Mouse (Mus musculus) cerebellum, adult 9-10 months (tissue): Measurements from ENCODE around the gene Mtch1.
"Not testable (repeated sequence)": the region's sequence is repeated elsewhere in the genome, so short reads cannot be mapped to it uniquely, and the experiment has no call there.

ENCODE experiments used
- DNase-seq: peaks from one replicate; pipeline ENCODE4 v3.0.0; 2022

Gene Mtch1

DNA sequence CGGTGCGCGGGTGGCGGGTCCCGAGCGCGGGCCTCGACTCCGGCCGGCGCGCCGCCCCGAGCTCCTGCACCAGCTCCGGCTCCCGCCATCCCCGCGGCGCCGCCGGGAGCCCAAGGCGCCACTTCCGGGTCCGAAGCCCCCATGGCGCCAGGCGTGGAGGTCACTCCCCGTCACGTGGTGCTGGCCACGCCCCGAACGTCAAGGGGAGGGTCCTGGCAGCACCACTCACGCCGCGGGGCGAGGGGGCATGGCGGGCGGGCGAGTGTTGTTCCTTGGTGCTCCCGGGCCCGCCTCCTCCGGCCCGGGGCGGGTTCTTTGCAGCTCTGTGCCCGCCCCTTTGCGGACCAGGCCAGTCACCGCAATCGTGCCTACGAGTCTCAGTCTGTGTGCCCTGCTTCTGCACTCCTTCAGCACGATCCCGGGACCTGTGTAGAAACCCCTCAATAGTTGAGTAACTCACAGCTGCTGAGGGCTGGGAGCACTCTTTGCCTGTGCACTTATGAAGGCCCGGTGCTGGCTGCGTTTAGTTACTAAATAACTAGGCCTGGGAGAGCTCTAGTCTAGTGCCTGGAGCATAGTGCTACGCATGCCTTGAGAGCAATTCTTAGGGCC lies at the start of gene Mtch1:
Gene Mtch1 (minus strand): TSS at position 290 of the 612 bp plus-strand sequence.
- DNase-seq = peak; percentile 96

DNA sequence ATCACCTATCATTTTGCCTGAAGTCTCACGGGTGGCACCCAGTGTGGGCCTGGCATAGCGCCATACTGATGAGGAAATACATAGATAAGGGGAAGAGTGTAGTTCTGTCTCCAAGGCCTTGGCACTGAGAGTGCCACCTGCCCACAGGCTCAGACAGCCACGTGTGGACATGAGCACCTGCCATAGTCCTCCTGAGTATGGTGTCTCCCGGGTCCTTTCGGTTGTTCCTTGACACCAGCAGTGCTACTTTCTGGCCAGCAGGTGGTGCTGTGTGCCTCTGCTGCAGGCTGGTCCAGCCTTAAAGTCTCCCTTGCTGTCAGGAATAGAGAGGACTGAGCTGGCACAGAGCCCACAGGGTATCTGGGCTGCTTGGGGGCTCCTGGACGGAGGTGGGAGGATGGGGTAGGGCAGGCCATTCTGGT lies 49.1 kb upstream of the Mtch1 start:
- peak; percentile 85 for DNase-seq

DNA sequence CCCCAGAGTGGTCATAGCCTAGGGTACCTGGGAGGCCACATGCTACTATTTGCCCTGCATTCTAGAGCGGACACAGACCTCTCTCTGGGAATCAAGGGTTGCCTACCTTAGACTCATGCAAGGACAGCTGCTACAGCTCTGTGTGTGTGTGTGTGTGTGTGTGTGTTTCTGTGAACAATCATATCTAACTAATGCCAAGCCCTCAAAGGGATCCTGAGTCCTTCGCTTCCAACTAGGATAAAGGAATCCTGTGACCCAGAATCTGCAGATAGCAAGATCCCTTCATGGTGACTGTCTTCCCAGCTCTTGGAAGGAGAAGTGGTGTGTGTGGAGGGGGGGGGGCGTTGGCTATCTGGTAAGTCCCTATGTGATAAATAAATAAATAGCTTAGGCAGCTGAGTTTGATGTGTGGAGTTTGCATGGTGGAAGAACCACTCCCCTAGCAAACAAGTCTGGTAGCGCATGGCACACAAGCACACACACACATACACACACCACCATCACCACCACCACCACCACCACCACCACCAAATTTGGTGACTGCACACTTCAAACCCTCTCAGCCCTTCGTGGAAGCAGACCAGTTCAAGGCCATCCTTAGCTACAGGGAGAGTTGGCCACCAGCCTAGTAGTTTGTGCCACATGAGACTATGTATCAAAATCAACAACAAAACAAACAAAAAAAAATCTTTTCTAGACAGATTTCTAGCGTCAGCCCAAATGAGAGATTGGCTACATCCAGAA lies 48.5 kb upstream of the Mtch1 start:
- DNase-seq = no peak

DNA sequence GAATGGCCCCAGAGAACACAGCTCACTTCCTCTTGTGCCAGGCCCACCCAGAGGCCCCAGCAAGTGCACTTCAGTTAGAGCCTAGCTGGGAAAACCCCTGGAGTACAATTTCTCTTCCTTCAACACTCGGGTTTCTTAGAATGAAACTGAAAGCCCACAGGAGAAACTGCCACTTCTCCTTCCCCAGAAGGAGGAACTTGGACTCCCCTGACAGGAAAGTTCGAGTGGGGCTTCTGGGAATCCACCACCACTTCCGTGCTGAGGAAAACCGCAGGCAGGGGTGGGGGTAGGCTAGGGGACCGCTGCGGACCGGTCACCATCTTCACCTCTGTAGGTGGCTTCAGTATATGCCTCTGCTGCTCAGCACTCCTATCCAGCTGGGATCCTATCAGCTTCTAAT lies 47.6 kb upstream of the Mtch1 start:
- DNase-seq = no peak

DNA sequence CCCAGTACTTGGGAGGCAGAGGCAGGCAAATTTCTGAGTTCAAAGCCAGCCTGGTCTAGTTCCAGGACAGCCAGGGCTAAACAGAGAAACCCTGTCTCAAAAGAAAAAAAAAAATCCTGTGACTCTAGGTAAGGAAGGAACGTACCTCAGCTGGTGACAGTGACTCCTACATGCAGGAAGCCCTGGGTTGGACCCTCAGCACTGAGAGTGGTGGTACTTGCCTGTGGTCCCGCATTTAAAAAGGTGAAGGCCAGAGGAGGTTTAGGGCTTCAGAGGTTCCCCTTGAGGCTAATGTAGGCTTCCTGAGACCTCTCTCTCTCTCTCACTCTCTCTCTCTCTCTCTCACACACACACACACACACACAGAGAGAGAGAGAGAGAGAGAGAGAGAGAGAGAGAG lies 47.0 kb upstream of the Mtch1 start:
- not testable (repeated sequence) for DNase-seq

DNA sequence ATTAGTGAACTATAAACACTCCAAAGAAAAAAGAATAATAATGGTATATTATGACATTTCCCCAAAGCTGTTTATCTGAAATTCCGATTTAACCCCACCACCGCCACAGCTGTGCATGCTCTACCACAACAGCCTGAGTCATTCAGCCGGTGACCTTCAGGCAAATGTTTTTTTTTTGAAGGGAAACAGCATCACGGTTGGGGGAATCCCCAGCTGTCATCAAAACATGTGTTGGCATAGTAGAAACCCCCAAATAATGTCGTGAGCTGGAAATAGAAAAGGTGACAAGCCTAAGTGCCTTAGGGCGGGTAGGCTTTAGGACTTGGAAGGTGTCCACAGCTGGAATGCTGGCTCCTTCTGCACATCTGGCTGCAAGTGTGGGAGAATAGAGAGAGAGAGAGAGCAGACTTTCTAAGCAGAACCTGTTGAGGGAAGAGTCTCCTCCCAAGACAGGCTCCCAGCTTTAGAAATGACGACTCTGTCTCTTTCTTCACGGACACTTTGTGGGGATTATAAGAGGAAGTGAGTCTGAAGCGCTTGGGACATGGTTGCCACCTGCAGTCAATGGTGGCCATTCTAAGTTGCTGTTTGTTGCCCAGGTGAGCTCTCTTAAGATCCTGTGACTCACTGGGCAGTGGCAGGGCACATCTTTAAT lies 46.5 kb upstream of the Mtch1 start:
- DNase-seq = no peak

DNA sequence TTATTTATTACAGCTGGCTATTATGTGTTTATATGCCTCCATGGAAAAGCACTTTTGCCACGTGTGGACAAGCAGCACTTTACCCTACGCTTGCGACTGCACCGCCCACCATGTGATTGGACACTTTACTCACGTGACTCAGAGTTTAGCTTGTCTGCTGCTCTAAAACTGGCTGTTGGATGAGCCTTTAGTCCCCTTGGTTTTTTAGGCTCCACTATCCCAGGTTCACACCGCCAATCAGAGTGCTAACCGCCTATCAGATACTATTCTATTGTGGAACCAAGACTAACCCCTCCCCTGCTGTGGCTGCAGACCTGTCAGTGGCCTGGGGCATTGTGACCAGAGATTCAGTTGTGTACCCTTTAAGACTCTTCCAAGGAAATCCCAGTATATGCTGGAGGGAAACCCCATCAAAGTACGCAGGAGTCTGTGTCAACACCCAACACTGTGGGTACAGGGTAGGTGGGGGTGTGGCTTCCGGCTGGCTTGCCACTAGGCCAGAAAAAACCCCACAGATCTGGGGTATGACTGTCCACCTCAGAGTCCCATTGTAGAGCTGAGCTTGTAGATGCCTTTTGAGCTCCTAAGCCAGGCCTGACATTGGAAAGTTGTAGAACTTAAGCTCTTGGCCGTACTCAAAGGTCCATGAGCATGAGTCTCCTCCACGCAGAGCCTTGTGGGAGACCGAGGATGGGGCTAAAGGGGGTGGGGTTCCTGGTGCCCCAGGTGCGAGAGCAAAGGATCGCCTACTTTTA lies 45.8 kb upstream of the Mtch1 start:
- DNase-seq = no peak

DNA sequence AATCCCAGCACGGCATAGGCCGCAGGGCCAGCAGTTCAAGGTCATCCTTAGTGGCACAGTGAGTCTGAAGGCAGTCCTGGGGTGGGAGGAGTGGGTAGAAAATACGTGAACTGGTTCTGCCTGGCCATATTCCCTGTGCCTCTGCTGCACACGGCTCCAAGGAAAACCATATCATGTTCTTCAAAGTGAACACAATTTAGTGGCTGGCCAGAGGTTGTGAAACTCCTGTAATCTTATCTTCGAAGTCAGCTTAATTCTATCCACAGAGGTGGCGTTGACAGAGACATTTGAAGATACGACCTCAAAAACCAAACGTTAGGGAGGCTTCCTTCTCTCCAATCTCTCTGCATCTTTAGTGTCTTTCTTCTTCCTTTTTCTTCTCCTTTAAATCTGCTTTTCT lies 43.5 kb upstream of the Mtch1 start:
- no peak for DNase-seq

DNA sequence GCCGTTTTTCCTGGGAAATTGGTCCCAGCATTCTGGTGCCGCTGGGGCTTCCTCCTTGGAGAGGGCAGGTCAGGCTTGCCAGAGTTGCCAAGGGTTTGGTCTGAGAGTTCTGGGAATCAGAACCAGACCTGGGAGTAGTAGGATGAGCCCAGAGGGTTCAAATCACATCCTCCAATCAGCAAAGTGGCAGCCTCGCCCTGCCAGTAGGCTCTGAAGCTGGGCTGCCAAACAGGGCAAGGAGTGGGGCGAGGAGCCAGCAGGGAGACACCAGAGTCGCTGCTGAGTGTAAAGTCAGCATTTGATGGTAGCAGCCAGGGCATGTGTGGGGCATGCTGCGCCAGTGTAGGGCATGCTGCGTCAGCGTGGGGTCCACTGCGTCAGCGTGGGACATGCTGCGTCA lies 41.2 kb upstream of the Mtch1 start:
- no peak for DNase-seq

DNA sequence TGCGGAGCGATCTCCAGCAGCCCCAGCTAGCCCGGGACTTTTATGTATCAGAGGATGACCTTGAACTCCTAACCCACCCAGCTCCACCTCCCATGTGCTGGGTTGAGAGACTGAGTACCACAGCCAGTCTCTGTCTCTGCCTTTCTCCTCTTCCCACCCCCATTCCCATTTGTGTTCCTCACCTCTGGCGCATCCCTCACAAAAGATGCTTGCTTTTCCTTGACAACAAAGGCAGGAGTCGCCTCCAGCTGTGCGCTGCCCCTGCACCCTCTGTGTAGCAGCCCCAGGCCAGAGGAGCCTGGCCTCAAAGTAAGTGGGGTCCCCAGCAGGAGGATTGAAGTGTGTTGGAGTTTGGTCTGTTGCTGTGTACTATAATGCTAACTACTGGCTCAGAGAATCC lies 38.0 kb upstream of the Mtch1 start:
- no peak for DNase-seq

DNA sequence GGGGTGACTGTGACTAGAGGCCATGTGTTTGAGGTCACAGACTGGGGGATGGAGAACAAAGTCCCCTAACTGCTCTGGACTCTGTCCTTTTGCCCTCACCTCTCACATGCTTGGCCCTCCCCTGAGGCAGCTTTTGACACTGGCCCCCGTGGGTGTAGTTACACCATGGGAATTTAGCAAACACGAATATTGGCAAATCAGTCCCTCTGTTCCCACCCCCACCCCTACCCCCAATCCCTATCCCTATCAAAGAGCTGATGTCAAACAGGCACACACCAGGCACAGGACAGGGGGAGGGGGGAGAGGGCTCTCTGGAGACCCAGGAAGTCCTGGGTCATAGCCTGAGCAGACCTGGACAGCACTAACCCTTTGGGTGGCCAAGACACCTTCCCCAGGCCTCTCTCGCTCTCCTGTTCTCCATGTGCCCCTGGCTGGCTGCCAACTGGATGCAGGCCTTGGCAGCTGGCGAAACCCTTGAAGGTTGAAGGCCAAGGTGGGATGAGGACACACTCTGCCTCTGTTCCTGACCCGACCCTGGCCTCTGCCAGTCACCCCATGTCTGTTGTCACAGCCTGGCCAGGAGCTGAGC lies 37.2 kb upstream of the Mtch1 start:
- no peak for DNase-seq

DNA sequence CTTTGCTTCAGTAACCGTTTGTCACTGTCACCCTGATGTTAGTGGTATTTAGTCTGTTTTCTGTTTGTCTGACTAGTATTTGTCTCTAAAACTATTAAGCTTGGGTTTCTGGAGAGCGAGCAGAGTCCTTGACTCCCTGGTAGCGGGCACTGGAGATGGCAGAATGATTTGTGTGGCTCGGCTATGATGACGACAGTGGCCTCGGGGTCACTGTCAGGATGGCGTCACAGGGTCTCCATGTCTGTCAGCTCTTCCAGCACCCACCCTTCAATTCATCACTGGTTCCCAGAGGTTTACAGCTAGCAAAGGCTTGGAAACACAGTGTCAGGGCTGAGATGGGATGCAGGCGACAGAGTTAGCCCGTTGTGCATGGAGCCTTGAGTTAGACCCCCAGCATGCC lies 36.2 kb upstream of the Mtch1 start:
- DNase-seq = no peak

DNA sequence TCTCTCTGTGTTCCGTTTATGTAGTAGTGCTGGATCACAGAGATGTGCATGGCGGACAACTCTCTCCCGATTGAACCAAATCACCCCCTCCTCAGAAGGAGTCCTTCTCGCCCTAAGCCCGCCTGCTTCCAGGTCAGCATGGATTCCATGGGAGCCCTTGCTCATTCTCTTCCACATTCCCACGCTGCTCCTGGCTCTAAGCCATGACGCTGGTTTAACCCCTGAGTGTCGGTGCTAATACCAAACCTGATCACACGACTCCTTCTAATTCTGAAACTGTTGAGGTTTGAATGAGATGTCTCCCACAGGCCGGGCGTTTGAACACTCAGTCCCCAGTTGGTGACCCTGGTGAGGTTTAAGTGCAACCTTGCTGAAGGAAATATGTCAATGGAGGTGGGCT lies 34.7 kb upstream of the Mtch1 start:
- no peak for DNase-seq

DNA sequence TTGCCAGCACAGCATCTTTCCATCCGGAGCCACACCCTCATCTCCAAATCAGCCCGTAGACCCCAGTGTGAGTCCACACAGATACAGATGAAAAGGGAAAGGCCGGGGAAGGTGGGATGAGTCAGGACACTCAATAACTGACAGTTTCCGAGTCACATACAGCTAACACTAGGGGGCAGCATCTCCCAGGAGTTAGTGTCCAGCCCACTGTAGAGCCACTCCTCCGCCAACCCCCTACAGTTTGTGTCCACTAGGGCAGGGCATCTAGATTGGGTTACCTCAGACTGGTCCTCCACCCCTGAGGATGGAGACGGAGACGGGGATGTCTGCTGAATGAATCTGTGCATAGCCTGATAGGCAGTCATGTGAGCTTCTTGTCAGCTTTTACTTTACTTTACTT lies 33.7 kb upstream of the Mtch1 start:
- peak; percentile 62 for DNase-seq

DNA sequence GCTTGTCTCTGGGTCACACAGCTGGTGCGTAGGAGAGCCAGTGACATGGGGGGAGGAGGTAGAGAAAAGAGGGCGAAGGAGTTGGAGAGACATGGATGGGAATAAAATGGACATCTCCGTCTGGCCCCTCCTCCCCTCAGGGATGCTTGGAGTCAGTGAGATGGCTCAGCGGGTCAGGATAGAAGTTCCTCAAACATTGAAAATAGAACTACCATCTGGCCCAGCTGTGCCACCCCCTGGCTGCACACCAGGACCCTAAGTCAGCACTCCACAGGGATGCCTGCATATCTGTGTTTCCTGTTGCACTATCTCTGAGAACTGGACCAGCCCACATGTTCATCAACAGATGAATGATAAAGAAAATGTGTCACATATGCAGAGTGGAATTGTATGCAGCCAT lies 32.5 kb upstream of the Mtch1 start:
- DNase-seq = no peak

DNA sequence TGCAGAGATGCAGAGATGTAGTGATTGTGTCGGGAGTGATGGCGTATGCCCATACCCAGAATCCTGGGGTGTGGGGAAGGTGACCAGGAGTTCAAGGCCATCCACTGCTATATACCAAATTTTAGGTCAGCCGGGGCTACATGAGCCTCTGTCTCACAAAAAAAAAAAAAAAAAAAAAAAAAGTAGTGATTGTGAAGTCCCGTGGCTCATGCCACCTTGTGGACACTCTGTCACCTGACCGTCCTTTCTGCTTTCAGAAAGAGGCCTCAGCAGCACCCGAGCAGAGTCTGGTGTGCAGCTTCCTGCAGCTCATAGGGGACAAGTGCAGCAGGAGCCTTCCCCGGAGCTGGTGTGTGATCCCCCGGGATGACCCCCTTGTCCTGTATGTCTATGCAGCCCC lies 30.3 kb upstream of the Mtch1 start:
- no peak for DNase-seq

DNA sequence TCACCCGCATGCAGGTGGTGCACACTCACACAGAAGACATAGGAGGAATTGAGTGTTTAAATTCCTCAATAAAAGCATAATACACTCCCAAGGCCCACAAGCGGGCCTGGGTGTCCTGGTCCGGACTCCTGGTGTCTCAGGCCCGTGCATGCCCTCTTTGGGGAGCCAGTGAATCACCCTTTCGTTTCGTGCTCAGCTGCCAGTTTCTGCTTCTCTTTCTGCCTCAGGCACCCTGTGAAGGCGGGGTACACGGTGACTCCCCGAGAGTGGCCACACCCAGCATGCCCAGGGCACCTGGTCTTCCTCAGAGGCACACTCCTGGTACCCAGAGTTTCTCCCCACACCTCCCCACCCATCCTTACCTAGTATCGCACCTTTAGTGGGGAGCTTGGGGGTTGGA lies 28.1 kb upstream of the Mtch1 start:
- DNase-seq = no peak

DNA sequence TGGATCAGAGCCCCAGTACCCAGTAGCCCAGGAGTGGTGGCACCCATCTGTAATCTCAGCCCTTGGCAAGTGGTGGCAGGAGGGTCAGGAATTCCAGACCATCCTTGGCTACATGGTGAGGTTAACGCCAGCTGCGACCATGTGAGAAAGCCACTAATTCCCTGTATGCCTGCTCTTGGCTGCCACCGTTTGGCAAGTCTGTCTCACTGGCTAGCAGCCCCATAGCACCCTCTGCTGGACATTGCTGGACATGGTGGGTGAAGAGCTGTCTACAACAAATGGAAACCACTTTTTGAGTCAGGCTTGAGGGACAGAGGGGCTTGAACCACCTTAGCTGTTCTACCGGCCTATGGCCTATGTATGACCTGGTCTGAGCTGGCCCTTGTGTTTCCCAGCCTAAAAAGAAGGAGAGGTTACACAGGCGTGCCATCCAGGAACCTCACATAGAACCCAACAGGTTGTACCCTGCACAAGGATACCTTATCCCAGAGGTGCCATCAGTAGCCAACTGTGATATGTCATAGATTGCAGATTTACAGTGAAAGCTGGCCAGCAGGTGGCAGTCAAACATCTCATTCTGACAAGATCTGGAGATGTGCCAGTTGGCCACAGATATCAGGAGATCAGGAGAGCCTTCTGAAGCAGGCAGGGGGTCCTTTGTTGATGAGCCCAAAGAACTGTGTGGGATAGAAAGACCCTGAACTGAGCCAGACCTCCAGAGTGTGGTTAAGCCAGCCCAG lies 23.4 kb upstream of the Mtch1 start:
- DNase-seq = peak; percentile 95

DNA sequence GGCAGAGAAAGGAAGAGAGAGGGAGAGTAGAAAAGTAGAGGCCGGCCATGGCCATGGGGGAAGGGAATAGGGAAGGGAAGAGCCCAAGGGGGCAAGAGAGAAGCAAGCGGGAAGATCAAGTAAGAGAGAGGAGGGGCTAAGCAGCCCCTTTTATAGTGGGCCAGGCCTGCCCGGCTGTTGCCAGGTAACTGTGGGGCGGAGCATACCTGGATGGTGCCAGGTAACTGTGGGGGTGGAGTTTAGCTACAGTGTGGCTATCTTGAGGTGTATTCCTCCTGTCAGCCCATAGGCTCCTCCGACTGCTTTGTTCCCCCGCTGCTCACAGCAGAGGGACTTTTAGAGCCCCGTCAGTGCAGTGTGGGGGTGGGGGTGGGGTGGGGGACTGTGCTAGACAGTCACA lies 21.0 kb upstream of the Mtch1 start:
- no peak for DNase-seq

DNA sequence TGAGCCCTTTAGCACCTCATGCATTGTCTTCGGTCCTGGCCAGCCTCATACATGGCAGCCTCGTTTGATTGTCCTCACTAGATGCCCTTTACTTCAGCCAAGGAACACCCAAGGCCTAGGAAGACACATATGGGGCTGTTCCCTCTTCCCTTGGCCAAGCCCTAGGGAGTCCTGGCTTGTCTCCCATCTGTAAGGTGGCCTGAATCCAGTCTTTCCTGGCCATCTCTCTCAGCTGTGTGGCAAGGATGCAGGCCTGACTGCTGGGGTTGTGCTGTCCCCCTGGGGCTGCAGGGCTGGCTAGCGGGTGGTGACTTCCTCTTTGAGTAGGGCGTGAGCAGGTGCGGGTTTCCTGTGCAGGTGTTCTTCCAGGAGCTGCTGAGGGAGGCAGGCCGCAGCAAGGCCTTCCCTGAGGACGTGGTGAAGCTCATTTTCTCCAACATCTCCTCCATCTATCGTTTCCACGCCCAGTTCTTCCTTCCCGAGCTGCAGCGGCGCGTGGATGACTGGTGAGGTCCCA lies 17.4 kb upstream of the Mtch1 start:
- peak; percentile 69 for DNase-seq

DNA sequence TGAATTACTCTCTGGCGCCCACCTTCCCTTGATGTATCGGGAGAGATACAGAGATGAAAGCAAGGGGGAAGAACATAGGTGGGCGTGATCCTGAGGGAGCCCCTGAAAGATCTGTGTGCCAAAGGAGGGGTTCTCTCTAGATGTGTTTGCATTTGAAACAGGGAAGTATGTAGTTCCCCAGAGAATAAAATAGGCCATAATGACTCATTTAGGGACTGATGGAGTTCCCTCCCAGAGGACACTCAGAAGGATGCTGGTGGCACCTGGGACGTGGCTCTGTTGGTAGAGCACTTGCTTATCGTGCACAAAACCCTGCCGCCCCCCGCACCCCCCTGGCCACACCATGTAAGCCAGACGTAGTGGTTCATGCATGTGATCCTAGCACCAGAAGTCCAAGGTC lies 15.4 kb upstream of the Mtch1 start:
- no peak for DNase-seq

DNA sequence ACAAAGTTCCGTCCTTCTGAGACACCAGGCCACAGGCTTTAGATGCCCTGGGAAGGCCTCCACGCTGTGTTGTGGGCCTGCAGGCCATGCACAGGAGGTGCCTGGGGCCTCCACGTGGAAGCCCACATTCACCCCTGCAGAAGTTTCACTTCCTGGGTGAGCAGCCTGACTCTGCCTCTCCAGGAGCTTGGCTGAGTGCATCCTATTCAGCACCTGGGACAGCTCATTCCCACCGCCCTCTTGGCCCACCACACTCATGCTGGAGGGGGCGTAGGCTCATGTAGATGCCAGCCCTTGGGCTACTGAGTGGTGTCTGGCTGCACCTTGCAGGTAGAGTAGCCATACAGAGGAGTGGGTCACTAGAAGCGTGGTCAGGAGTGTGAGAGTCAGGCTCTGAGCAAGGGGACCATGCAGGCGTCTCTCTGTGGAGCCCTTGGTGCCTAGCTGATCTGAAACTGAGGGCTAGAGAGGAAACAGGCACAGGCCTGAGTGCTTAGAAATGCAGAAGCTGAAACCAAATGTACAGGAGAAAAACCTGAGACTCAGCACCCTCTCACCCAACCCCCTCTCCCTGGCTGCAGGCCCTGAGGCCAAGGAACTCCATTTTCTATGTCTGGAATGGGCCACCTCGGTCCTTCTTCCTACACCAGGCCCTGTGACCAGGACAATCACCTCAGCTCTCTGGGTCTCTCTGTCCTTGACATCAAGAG lies 14.4 kb upstream of the Mtch1 start:
- DNase-seq = no peak
